Mouse (Mus musculus) liver, embryonic 12.5 days (tissue): ENCODE results near the gene Tnfrsf11a. TPM values are rescaled to one million over a fixed set of nuclear protein-coding genes. Genes with fewer than 3 reads are reported as not detected.

Source experiments
- ATAC-seq: fragments of 200-750 bp; cut with Nextera tagmentation; 2 replicates; pipeline ENCODE4 v1.8.0; 2017; ENCODE audit warnings: moderate number of reproducible peaks, mild to moderate bottlenecking, moderate library complexity
- H3K27ac ChIP-seq: fragments of 300-500 bp; sonication (generic); 2 replicates; pipeline ENCODE4 v1.5.1; 2016; ENCODE audit warnings: mild to moderate bottlenecking
- H3K27me3 ChIP-seq: fragments of 300-500 bp; sonication (generic); replicated peaks from 2 replicates; pipeline ENCODE4 v1.6.1; 2016; ENCODE audit warnings: mild to moderate bottlenecking, moderate library complexity
- H3K36me3 ChIP-seq: fragments of 300-500 bp; sonication (generic); 2 replicates; pipeline ENCODE4 v1.6.1; 2016; ENCODE audit warnings: mild to moderate bottlenecking, moderate library complexity
- H3K4me1 ChIP-seq: fragments of 300-500 bp; sonication (generic); 2 replicates; pipeline ENCODE4 v1.6.1; 2016
- H3K4me2 ChIP-seq: fragments of 300-500 bp; sonication (generic); 2 replicates; pipeline ENCODE4 v1.6.1; 2016; ENCODE audit warnings: mild to moderate bottlenecking, moderate library complexity
- H3K4me3 ChIP-seq: fragments of 300-500 bp; sonication (generic); 2 replicates; pipeline ENCODE4 v1.5.1; 2016; ENCODE audit warnings: mild to moderate bottlenecking, moderate library complexity
- H3K9ac ChIP-seq: fragments of 300-500 bp; sonication (generic); 2 replicates; pipeline ENCODE4 v1.6.1; 2016; ENCODE audit warnings: mild to moderate bottlenecking, moderate library complexity
- H3K9me3 ChIP-seq: fragments of 300-500 bp; sonication (generic); replicated peaks from 2 replicates; pipeline ENCODE4 v1.6.1; 2016; ENCODE audit warnings: mild to moderate bottlenecking, moderate library complexity
- WGBS: fragments of 180-500 bp; shearing (Covaris S2); methylation state at CpG from one replicate; pipeline ENCODE4 v1.1.7; 2016; ENCODE audit not compliant: insufficient replicate concordance; 5-methylcytosine and 5-hydroxymethylcytosine counted together
- polyA plus RNA-seq: library from polyadenylated mRNA; unstranded; fragments of >200 nt; fragmentation: Nextera tagmentation; extraction: Ambion mirVana; gene quantifications from 2 replicates; pipeline ENCODE4 v1.2.1, GENCODE M21; 2016

Tnfrsf11a gene
- polyA plus RNA-seq, result 0.47 and 0.63 TPM in 2 replicates

DNA sequence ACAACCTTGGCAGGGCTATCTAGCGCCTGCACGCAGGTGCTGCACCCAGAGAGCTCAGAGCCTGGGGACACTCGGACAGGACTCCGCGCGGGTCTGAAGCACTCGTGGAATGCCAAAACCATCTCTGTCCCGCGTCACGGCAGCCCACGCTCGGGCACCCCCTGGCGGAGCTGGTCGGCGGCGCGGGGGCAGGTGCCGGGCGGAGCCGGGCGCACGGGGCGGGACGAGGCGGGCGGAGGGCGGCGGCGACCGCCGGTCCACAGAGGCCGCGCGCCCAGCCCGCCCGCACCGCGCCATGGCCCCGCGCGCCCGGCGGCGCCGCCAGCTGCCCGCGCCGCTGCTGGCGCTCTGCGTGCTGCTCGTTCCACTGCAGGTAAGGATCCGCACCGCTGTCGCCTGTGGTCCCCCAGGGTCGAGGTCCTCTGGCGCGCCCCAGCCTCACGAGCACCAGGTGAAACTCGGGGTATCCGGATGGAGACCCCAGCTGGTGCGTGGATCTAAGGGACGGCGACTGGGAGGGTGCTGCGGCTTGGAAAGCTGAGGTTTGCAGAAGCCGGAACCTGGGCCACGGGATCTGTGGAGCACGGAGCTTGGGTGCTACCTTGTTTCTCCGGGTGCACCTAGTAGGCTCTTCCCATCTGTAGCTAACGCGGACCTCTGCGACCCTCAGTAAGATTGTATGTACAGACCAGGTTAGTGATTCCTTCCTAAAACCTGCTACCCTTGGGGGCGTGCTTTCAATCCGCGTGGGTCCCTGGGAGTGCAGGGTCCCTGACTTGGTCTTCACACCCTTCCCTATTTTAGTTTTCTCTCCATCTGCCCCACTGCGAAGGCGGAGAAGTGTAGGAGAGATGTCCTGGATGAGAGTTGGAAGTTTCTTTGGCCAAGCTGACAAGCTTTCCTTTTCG, at the start of gene Tnfrsf11a:
Gene Tnfrsf11a (plus strand): TSS at position 262 of the 908 bp plus-strand sequence.
- Histone ChIP-seq H3K9me3 (no peaks in the 10 kb centered on the region), H3K4me3 (peak within 1 kb of the TSS; percentile 56), H3K9ac (no peak within 1 kb of the TSS), H3K27me3 (peaks cover 71% of the 10 kb centered on the region), H3K36me3 (no peaks in the 10 kb centered on the region), H3K4me2 (peak within 1 kb of the TSS; percentile 78), H3K27ac (no peak within 1 kb of the TSS), H3K4me1 (peaks cover 9% of the 10 kb centered on the region)
- 3% methylated on average over 70 of the region's 77 CpGs for WGBS
- peak; percentile 68 for ATAC-seq

DNA sequence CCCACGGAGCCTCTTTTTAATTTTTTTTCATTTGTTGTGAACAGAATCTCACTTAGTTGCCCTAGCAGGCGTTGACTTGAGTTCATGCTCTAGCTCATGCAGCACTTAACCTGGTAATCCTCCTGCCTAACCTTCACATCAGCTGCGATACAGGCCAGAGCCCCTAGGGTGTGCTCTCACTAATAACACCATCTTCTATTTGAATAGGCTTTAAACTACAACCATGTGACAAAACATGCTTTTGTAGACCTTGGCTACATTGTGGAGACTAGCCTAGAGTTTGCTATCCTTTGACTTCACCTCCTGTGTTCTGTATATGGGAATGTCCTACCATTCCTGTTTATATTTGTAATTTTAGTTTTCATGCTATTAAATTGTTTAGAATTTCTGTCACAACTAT, 45.2 kb upstream of the Tnfrsf11a start:
- Histone ChIP-seq H3K27me3 (no peaks in the 10 kb centered on the region), H3K36me3 (peaks cover 38% of the 10 kb centered on the region), H3K9ac (no peak overlapping the region), H3K4me1 (no peaks in the 10 kb centered on the region), H3K9me3 (no peaks in the 10 kb centered on the region), H3K27ac (no peak overlapping the region), H3K4me2 (no peak overlapping the region), H3K4me3 (no peak overlapping the region)
- WGBS, result 77% methylated on average over 3 of the region's 3 CpGs
- no peak for ATAC-seq

GRCm38 (mm10) chr1:105738334-105738733, 42.2 kb upstream of the Tnfrsf11a start:
- ATAC-seq, result no peak
- WGBS, result 87% methylated on average over 6 of the region's 6 CpGs
- Histone ChIP-seq H3K9ac (no peak overlapping the region), H3K4me1 (no peaks in the 10 kb centered on the region), H3K4me2 (no peak overlapping the region), H3K9me3 (no peaks in the 10 kb centered on the region), H3K36me3 (peaks cover 52% of the 10 kb centered on the region), H3K4me3 (no peak overlapping the region), H3K27me3 (no peaks in the 10 kb centered on the region), H3K27ac (no peak overlapping the region)

GRCm38 (mm10) chr1:105739493-105739892, 41.0 kb upstream of the Tnfrsf11a start:
- Histone ChIP-seq H3K4me2 (no peak overlapping the region), H3K36me3 (peaks cover 56% of the 10 kb centered on the region), H3K9ac (no peak overlapping the region), H3K27ac (no peak overlapping the region), H3K4me1 (no peaks in the 10 kb centered on the region), H3K27me3 (no peaks in the 10 kb centered on the region), H3K9me3 (no peaks in the 10 kb centered on the region), H3K4me3 (no peak overlapping the region)
- no peak for ATAC-seq

- Histone ChIP-seq H3K4me2 (no peak overlapping the region), H3K36me3 (peaks cover 66% of the 10 kb centered on the region), H3K27ac (no peak overlapping the region), H3K4me1 (no peaks in the 10 kb centered on the region), H3K9ac (no peak overlapping the region), H3K9me3 (no peaks in the 10 kb centered on the region), H3K4me3 (no peak overlapping the region), H3K27me3 (no peaks in the 10 kb centered on the region)
- no peak for ATAC-seq
- WGBS, result 80% methylated on average over 1 of the region's 1 CpGs
Measured at GRCm38 (mm10) chr1:105742481-105742880, 38.0 kb upstream of the Tnfrsf11a start.

GRCm38 (mm10) chr1:105746444-105746843, 34.1 kb upstream of the Tnfrsf11a start:
- H3K9ac ChIP-seq, result no peak overlapping the region
- peaks cover 75% of the 10 kb centered on the region for H3K36me3 ChIP-seq
- no peak overlapping the region for H3K4me3 ChIP-seq
- H3K4me1 ChIP-seq, result no peaks in the 10 kb centered on the region
- ATAC-seq, result no peak
- 70% methylated on average over 1 of the region's 1 CpGs for WGBS
- no peaks in the 10 kb centered on the region for H3K27me3 ChIP-seq
- H3K9me3 ChIP-seq, result no peaks in the 10 kb centered on the region
- H3K27ac ChIP-seq, result no peak overlapping the region
- H3K4me2 ChIP-seq, result no peak overlapping the region

- no peaks in the 10 kb centered on the region for H3K27me3 ChIP-seq
- ATAC-seq, result no peak
- H3K4me2 ChIP-seq, result no peak overlapping the region
- peaks cover 73% of the 10 kb centered on the region for H3K36me3 ChIP-seq
- H3K4me1 ChIP-seq, result no peaks in the 10 kb centered on the region
- H3K27ac ChIP-seq, result no peak overlapping the region
- WGBS, result 75% methylated on average over 5 of the region's 5 CpGs
- H3K9me3 ChIP-seq, result no peaks in the 10 kb centered on the region
- no peak overlapping the region for H3K9ac ChIP-seq
- H3K4me3 ChIP-seq, result no peak overlapping the region
Measured at GRCm38 (mm10) chr1:105746858-105747596, 33.5 kb upstream of the Tnfrsf11a start.

GRCm38 (mm10) chr1:105748091-105748799, 32.3 kb upstream of the Tnfrsf11a start:
- no peak overlapping the region for H3K9ac ChIP-seq
- no peak overlapping the region for H3K4me2 ChIP-seq
- peaks cover 72% of the 10 kb centered on the region for H3K36me3 ChIP-seq
- H3K4me1 ChIP-seq, result no peaks in the 10 kb centered on the region
- no peaks in the 10 kb centered on the region for H3K9me3 ChIP-seq
- ATAC-seq, result no peak
- H3K4me3 ChIP-seq, result no peak overlapping the region
- 89% methylated on average over 4 of the region's 4 CpGs for whole genome bisulfite sequencing
- H3K27me3 ChIP-seq, result no peaks in the 10 kb centered on the region
- H3K27ac ChIP-seq, result no peak overlapping the region

GRCm38 (mm10) chr1:105752196-105752595, 28.3 kb upstream of the Tnfrsf11a start:
- Histone ChIP-seq H3K36me3 (peaks cover 52% of the 10 kb centered on the region), H3K4me2 (no peak overlapping the region), H3K4me3 (no peak overlapping the region), H3K4me1 (no peaks in the 10 kb centered on the region), H3K27me3 (no peaks in the 10 kb centered on the region), H3K27ac (no peak overlapping the region), H3K9me3 (no peaks in the 10 kb centered on the region), H3K9ac (no peak overlapping the region)
- WGBS, result 43% methylated on average over 4 of the region's 4 CpGs
- ATAC-seq, result no peak

DNA sequence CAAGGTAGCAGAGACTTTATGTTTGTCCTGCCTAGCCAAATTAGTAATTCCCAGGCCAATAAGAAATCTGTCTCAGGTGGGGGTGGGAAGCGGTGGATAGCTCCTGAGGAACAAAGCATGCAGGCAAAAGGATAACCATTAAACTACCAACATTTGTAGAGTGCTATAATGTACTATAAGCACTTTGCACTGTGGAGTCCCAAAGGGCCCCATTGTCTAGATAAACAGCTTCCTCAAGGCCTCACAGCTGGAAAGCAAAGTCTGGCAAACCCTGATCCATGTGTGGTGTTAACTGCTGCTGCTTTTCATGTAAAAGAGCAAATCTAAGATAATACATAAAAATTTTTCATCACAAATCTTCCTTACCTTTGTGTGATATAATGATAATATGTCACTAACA, 27.6 kb upstream of the Tnfrsf11a start:
- Histone ChIP-seq H3K27ac (no peak overlapping the region), H3K4me2 (no peak overlapping the region), H3K9me3 (no peaks in the 10 kb centered on the region), H3K4me1 (no peaks in the 10 kb centered on the region), H3K4me3 (no peak overlapping the region), H3K36me3 (peaks cover 46% of the 10 kb centered on the region), H3K9ac (no peak overlapping the region), H3K27me3 (no peaks in the 10 kb centered on the region)
- ATAC-seq, result no peak
- WGBS, result 96% methylated on average over 1 of the region's 1 CpGs

- Histone ChIP-seq H3K4me3 (no peak overlapping the region), H3K4me2 (no peak overlapping the region), H3K27ac (no peak overlapping the region), H3K4me1 (no peaks in the 10 kb centered on the region), H3K9me3 (peaks cover 13% of the 10 kb centered on the region; the same call in 1 of the 2 replicates), H3K27me3 (no peaks in the 10 kb centered on the region), H3K9ac (no peak overlapping the region), H3K36me3 (peaks cover 6% of the 10 kb centered on the region; the same call in 1 of the 2 replicates)
- WGBS, result 84% methylated on average over 4 of the region's 4 CpGs
- no peak for ATAC-seq
Measured at GRCm38 (mm10) chr1:105758798-105759197, 21.7 kb upstream of the Tnfrsf11a start.
